Mouse (Mus musculus): ENCODE measurements around the gene Dennd4c.

DNA sequence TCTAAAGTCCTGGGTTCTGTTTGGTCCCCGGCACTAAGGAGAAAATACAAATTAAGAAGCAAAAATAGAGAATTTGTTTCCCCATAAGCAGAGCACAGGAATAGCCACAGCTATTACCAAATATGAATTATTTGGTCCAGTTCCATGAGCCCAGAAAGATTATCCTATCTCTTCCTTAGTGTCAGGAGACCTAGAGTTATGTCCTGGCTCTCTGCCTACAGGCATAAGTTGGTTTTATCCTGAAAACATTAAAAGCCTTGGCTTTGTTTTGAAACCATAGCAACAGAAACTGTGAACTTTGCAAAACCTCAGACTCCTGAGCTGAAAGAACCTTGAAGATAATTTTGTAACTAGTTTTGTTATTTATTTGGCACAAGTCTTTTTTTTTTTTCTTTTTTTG is 31.2 kb upstream of the Dennd4c start:
- no peak for TF ChIP-seq CTCF (IDR thresholded peaks at IDR 0.05; ENCODE audit: low read depth, low read length)
- TF ChIP-seq POLR2A (IDR thresholded peaks at IDR 0.05; ENCODE audit: borderline replicate concordance, low read depth, low read length): no peak

All from bone marrow macrophage, adult 2 months (primary cell).